Mouse (Mus musculus): ENCODE results near the gene Nxph4.

The Nxph4 gene

DNA sequence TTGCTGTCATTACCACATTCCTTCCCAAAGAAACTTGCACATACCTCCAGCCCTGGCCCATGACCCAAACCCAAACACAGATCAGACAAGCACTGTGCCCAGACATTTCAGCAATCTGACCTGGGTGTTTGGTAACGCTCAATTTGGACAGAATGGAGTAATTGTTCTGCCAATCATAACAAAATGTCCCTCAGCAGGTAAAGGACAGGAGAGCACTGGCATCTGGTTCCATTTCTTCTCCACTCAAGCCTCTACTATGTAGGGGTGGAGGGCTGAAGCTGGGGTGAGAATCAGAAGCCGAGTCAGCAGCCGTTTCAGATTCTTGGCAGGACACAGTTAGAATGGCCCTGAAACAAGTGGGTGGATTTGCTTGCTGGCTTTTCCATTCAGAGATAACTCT is 42.2 kb downstream of the Nxph4 start:
- in situ Hi-C loops (cut with MboI, MseI) = no loop called here

DNA sequence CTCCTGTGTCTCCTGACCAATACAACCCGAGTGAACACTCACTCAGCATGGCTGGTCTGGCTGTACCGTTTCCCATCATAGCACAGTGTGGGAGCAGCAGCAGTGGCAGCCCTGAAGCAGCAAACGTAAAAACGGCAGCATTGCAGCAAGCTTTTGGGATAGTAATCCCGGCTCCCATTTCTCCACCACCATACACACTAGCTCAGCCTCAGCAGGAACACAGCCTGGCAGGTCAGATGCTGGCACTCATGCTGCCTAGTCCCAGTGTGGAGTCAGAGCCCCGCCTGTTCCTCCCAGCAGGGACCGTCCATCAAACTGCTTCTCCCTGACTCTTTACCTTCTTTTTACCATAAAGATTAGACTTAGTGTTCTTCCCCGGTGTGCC is 43.2 kb downstream of the Nxph4 start:
- in situ Hi-C loops (cut with MboI, MseI) = no loop called here

DNA sequence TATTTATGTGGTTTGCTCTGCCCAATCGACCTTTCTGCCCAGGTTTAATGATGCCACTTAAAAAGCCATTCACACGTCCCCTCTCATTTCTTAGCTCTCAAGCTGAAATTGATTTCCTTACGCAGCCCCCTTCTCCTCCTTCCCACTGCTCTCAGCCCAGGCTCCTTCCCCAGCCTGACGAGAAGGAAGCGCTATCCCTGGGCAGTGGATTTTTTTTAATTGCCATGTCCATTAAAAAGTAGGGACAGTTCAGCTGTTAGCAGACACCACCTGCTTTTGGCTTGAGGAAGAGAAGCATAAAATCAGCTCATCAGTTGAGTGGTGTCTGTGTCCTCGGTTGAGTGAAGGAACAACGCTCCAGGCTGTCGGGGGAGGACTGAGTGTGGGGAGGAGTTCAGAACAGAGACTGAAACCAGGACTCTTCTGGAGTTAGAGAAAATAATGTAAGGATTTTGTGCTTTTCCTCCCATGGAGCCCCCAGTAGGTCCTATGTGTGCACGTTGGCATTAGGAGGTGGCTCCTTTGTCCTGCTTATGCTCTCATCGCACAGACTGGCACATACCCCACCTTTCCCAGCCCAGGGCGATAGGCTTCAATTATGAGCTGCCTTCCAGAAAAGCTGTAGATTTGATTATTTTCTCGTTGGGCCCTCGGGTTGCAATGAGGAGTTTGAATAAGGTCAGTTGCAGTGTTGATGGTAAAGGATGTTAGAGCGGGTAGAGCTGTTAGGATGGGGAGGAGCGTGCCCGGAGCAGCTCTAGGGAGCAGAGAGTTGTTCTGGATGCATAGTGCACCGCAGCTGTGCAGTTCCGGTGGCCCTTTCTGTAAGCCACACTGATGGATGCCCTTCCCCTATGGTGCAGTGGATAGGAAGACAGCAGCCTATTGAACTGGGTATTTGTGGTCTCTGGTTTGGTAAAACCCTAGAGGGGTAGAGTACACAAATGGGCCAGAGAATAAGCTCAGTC is 43.9 kb downstream of the Nxph4 start:
- in situ Hi-C loops (cut with MboI, MseI) = no loop called here

DNA sequence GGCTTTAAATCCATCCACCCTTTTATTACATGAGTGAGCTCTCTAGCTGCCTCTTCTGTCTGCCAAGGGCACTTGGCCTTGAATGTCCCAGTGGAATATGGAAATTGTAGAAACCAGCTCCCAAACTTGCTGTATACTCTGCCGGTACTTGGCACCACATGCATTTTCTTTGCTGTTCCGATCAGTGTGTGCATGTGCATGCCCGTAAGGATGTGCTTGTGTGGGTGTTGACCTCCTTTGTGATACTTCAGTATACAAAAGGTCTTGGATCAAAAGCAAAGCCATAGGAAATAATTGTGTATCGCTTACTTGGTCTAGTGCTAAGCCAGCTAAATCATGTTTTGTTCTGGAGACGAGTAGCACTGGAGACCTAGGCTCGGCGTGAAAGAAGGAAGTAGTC is 45.5 kb downstream of the Nxph4 start:
- in situ Hi-C loops (cut with MboI, MseI) = no loop called here

DNA sequence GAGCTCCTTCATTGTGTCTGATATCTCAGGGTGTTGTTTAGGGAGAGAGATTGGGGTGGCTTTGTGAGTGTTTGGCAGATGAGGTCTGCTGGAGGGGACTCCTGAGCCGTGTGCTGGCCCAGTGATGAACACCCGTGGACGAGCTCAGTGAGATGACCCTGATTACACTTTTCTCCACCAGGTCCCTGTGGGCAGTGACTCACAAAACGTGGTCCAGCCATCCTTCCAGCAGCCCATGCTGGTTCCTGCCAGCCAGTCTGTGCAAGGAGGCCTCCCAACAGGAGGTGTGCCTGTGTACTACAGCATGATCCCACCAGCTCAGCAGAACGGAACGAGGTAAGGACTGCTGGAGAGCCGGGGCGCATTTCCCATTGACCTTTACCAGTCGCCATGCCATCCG is 49.1 kb downstream of the Nxph4 start:
- in situ Hi-C loops (cut with MboI, MseI) = no loop called here

DNA sequence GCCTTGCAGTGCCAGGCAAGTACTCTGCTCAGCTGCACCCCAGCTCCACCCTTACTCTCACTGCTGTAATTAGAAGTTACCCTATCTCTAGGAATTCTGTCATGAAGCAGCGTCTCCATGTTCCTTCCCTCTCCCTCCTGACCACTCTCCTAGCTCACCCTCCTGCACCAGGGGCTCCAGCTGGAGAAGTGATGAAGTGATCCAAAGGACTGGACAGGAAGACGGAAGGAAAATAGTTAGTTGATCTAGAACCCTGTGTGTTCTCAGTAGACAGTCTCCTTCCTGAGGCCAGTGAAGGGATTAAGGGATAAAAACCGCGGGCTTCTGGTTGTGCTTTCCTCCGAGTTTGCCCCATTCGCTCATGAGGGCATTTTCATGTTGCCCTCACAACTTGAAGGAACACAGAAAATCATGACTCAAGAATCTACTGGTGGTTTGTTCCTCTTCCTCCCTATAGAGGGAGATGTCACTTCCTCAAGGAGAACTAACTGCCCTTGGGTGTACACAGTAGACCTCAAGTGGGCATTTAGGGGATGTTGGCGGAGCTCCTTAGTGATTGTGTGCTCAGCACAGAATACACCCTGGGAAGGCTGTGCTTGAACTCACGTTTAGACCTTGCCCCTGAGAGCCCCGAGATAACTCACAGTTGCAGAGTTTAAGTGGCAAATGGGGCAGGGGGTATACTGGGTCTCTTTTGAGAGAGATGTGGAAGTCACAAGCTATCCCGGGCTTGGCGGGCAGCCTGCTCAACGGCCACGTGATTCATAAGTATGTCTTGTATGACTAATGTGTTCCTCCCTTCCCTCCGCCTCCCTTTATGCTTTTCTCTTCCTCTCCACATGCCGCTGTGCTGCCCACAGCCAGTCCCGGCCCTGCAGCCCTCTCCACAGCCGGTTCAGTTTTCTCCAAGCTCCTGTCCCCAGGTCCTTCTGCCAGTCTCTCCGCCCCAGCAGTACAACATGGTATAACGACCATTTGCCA is 53.2 kb downstream of the Nxph4 start:
- in situ Hi-C loops (cut with MboI, MseI) = no loop called here

DNA sequence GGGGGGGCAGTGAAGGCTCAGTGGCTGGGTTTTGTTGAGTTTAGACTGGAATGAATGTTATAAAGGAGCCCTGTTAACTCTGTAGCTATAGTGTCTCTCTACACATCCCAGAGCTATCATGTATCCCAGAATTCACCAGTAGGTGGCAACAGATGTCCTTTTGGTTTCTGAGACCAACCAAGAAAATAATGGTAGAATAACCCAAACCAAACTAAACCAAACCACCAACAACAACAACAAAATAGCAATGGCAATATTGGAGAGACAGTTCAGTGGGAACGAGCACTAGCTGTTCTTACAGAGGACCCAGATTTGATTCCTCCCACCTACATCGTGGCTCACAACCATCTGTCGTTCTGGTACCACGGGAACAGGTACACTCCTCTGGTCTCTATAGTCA is 55.2 kb downstream of the Nxph4 start:
- in situ Hi-C loops (cut with MboI, MseI) = no loop called here

DNA sequence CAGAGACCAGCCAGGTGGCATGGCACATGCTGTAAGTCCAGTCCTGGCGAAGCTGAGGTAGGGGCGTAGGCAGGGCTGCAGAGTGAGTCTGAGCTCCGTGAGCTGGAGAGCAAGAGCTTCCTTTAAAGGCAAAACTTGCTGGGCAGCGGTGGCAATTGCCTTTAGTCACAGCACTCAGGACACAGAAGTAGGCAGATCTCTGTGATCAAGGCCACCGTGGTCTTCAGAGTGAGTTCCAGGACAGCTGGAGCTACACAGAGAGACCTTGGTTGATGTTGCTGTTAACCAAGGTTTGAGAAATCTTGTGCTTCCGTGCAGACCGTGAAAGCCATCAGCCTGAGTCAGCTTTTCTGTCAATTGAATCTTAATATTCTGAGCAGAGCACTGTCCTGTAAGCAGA is 57.1 kb downstream of the Nxph4 start:
- in situ Hi-C loops (cut with MboI, MseI) = no loop called here

DNA sequence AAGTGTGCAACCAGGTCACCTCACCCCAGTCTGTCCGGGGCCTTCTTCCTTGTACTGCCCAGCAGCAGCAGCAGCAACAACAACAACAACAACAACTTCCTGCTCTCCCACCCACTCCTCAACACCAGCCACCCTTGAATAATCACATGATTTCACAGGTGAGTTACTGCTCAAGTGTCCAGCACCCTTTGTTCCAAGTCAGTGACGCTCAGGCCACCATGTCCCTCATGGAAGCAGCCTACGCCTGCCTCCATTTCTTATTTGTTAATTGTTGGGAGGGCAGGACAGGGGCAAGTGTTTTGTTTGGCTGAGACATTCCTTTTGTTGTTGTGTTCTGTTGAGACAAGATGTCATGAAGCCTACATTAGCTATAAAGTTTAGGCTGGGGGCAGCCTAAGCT is 57.8 kb downstream of the Nxph4 start:
- in situ Hi-C loops (cut with MboI, MseI) = no loop called here
